Mouse (Mus musculus) neural tube, embryonic 12.5 days (tissue): Measurements from ENCODE around the gene Gm20388. TPM values are rescaled to one million over a fixed set of nuclear protein-coding genes. Genes with fewer than 3 reads are reported as not detected.
"Not testable (repeated sequence)": the region's sequence is repeated elsewhere in the genome, so short reads cannot be mapped to it uniquely, and the experiment has no call there.

Source experiments
- ATAC-seq: fragments of 200-750 bp; cut with Nextera tagmentation; 2 replicates; pipeline ENCODE4 v1.8.0; 2017; ENCODE audit warnings: low read depth, mild to moderate bottlenecking, moderate TSS enrichment, moderate library complexity; ENCODE audit not compliant: low FRiP score
- H3K27ac ChIP-seq: fragments of 300-500 bp; sonication (generic); 2 replicates; pipeline ENCODE4 v1.5.1; 2016
- H3K27me3 ChIP-seq: fragments of 300-500 bp; sonication (generic); replicated peaks from 2 replicates; pipeline ENCODE4 v1.6.1; 2016; ENCODE audit warnings: mild to moderate bottlenecking
- H3K36me3 ChIP-seq: fragments of 300-500 bp; sonication (generic); 2 replicates; pipeline ENCODE4 v1.6.1; 2016; ENCODE audit warnings: mild to moderate bottlenecking
- H3K4me1 ChIP-seq: fragments of 300-500 bp; sonication (generic); 2 replicates; pipeline ENCODE4 v1.6.1; 2016
- H3K4me2 ChIP-seq: fragments of 300-500 bp; sonication (generic); replicated peaks from 2 replicates; pipeline ENCODE4 v1.6.1; 2016; ENCODE audit warnings: mild to moderate bottlenecking
- H3K4me3 ChIP-seq: fragments of 300-500 bp; sonication (generic); 2 replicates; pipeline ENCODE4 v1.5.1; 2016
- H3K9ac ChIP-seq: fragments of 300-500 bp; sonication (generic); 2 replicates; pipeline ENCODE4 v1.6.1; 2016; ENCODE audit warnings: mild to moderate bottlenecking
- H3K9me3 ChIP-seq: fragments of 300-500 bp; sonication (generic); 2 replicates; pipeline ENCODE4 v1.6.1; 2016; ENCODE audit warnings: mild to moderate bottlenecking
- WGBS: fragments of 180-500 bp; shearing (Covaris S2); methylation state at CpG from one replicate; pipeline ENCODE4 v1.1.7; 2016; 5-methylcytosine and 5-hydroxymethylcytosine counted together
- polyA plus RNA-seq: library from polyadenylated mRNA; unstranded; fragments of >200 nt; fragmentation: Nextera tagmentation; extraction: Ambion mirVana; gene quantifications from 2 replicates; pipeline ENCODE4 v1.2.1, GENCODE M21; 2016

Gene Gm20388
- polyA plus RNA-seq, 1 experiment from 2014 or later, result not detected

DNA sequence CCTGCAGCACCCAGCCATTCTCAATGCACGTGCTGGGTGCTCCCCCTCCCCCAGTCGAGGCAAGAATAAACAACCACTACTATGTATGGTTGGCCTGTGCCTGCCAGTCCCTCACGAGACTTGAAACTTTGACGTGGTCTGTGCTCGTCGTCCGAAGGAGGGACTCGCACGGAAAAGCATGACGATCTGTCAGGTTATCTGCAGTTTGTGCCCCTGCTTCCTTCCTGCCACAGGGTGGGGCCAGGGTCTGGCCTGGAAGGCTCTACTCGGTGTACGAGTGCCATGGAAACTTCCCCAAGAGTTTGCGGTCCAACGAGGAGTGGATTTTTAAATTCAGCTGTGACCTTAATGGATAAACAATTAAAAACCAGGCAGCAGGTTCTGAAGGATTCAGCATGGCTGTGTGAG lies 3896.4 kb downstream of the Gm20388 start:
- H3K4me3 ChIP-seq, result peak overlapping the region; percentile 76
- H3K9me3 ChIP-seq, result no peaks in the 10 kb centered on the region
- peak overlapping the region; percentile 79 for H3K4me2 ChIP-seq
- no peak overlapping the region for H3K27ac ChIP-seq
- no peaks in the 10 kb centered on the region for H3K27me3 ChIP-seq
- peaks cover 23% of the 10 kb centered on the region for H3K4me1 ChIP-seq
- H3K9ac ChIP-seq, result peak overlapping the region; percentile 75
- 12% methylated on average over 14 of the region's 14 CpGs for WGBS
- no peaks in the 10 kb centered on the region; the same call in 1 of the 2 replicates for H3K36me3 ChIP-seq
- peak; percentile 15; the same call in 1 of the 2 replicates for ATAC-seq

- Histone ChIP-seq H3K27ac (no peak overlapping the region), H3K9ac (peak overlapping the region; percentile 75; the same call in 1 of the 2 replicates), H3K9me3 (no peaks in the 10 kb centered on the region), H3K36me3 (no peaks in the 10 kb centered on the region; the same call in 1 of the 2 replicates), H3K4me3 (no peak overlapping the region), H3K4me2 (peak overlapping the region; percentile 79), H3K4me1 (peaks cover 23% of the 10 kb centered on the region), H3K27me3 (no peaks in the 10 kb centered on the region)
- 79% methylated on average over 6 of the region's 6 CpGs for WGBS
- ATAC-seq, result no peak
Measured at GRCm38 (mm10) chr8:123807852-123808573, 3897.4 kb downstream of the Gm20388 start.

DNA sequence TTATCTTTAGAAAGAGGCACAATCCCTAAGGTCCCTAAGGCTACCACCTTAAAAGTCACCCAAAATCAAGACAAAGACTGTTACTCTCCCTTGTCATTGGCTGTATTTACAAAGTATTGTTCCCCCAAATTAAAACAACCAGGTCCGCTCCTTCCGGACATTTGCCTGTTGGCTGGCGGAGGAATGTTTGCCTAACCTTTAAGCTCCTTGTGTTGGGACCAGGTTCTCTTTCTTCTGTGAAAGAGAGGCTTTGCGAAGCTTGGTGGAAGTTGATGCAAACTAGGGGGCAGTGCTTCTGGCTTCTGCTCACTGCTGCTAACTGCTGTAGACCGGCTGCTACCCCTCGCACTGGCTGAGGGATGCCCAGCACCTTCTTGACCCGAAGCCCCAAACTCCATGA lies 3898.0 kb downstream of the Gm20388 start:
- ATAC-seq, result no peak
- no peak overlapping the region for H3K9ac ChIP-seq
- H3K27me3 ChIP-seq, result no peaks in the 10 kb centered on the region
- peaks cover 23% of the 10 kb centered on the region for H3K4me1 ChIP-seq
- WGBS, result 81% methylated on average over 7 of the region's 7 CpGs
- H3K27ac ChIP-seq, result no peak overlapping the region
- no peaks in the 10 kb centered on the region for H3K9me3 ChIP-seq
- H3K4me2 ChIP-seq, result no peak overlapping the region
- H3K36me3 ChIP-seq, result no peaks in the 10 kb centered on the region; the same call in 1 of the 2 replicates
- no peak overlapping the region for H3K4me3 ChIP-seq

GRCm38 (mm10) chr8:123809342-123809741 lies 3898.7 kb downstream of the Gm20388 start:
- H3K27ac ChIP-seq, H3K9ac ChIP-seq, H3K9me3 ChIP-seq, H3K36me3 ChIP-seq, H3K27me3 ChIP-seq, H3K4me3 ChIP-seq, H3K4me2 ChIP-seq, ATAC-seq: not testable (repeated sequence)
- 90% methylated on average over 4 of the region's 4 CpGs for WGBS
- H3K4me1 ChIP-seq, result peaks cover 23% of the 10 kb centered on the region

GRCm38 (mm10) chr8:123812227-123812626 lies 3901.6 kb downstream of the Gm20388 start:
- H3K4me1 ChIP-seq, result peaks cover 7% of the 10 kb centered on the region
- H3K4me2 ChIP-seq, result no peak overlapping the region
- WGBS, result 93% methylated on average over 5 of the region's 5 CpGs
- no peak for ATAC-seq
- no peaks in the 10 kb centered on the region for H3K9me3 ChIP-seq
- H3K36me3 ChIP-seq, result peaks cover 12% of the 10 kb centered on the region
- no peak overlapping the region for H3K27ac ChIP-seq
- no peak overlapping the region for H3K4me3 ChIP-seq
- no peak overlapping the region for H3K9ac ChIP-seq
- no peaks in the 10 kb centered on the region for H3K27me3 ChIP-seq

GRCm38 (mm10) chr8:123813173-123813891 lies 3902.7 kb downstream of the Gm20388 start:
- H3K9me3 ChIP-seq, result no peaks in the 10 kb centered on the region
- no peaks in the 10 kb centered on the region for H3K4me1 ChIP-seq
- peaks cover 16% of the 10 kb centered on the region for H3K36me3 ChIP-seq
- ATAC-seq, result no peak
- 79% methylated on average over 16 of the region's 16 CpGs for WGBS
- H3K9ac ChIP-seq, result no peak overlapping the region
- no peak overlapping the region for H3K27ac ChIP-seq
- no peak overlapping the region for H3K4me3 ChIP-seq
- H3K27me3 ChIP-seq, result no peaks in the 10 kb centered on the region
- no peak overlapping the region for H3K4me2 ChIP-seq

DNA sequence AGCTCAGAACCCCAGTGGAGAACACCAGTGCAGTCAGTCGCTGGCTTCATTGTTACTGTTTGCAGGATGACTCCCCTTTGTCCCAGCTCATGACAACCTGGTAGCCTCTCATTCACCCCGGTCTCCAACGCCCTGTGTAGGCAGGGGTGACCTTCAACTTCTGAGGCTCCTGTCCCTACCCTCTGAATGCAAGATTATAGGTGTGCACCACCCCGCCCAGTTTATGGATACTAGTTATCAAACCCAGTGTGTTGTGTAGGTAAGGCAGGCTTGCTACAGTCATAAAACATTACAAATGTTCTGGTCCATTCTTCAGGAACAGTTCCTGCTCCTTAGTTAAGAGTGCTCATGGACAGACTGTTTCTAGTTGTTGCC lies 3903.2 kb downstream of the Gm20388 start:
- Histone ChIP-seq H3K4me3 (no peak overlapping the region), H3K27me3 (no peaks in the 10 kb centered on the region), H3K27ac (no peak overlapping the region), H3K4me1 (no peaks in the 10 kb centered on the region), H3K4me2 (no peak overlapping the region), H3K36me3 (peaks cover 16% of the 10 kb centered on the region), H3K9me3 (no peaks in the 10 kb centered on the region), H3K9ac (no peak overlapping the region)
- 88% methylated on average over 4 of the region's 4 CpGs for WGBS
- ATAC-seq, result no peak

DNA sequence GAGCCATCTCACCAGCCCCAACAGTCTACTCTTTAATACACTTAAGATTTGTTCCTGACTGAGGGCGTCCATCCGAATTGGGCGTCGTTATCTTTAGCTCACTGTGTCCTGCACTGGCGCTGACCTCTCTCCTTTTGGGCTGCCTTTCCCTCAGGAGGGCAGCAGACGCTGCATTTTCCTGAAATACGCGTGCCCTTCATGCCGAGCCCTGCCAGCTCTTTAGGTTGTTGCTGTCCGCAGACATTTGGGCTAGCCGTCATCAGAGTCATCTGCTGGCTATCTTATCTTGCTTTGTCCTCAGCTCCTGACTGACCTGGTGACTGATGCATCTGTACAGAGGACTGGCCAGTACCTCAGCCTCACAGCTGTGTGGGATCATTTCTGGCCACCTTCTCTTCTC lies 3904.7 kb downstream of the Gm20388 start:
- H3K4me2 ChIP-seq, result no peak overlapping the region
- no peaks in the 10 kb centered on the region for H3K9me3 ChIP-seq
- no peak for ATAC-seq
- H3K9ac ChIP-seq, result no peak overlapping the region
- 88% methylated on average over 11 of the region's 11 CpGs for WGBS
- no peak overlapping the region for H3K4me3 ChIP-seq
- no peaks in the 10 kb centered on the region for H3K27me3 ChIP-seq
- H3K4me1 ChIP-seq, result no peaks in the 10 kb centered on the region
- peaks cover 16% of the 10 kb centered on the region for H3K36me3 ChIP-seq
- no peak overlapping the region for H3K27ac ChIP-seq

DNA sequence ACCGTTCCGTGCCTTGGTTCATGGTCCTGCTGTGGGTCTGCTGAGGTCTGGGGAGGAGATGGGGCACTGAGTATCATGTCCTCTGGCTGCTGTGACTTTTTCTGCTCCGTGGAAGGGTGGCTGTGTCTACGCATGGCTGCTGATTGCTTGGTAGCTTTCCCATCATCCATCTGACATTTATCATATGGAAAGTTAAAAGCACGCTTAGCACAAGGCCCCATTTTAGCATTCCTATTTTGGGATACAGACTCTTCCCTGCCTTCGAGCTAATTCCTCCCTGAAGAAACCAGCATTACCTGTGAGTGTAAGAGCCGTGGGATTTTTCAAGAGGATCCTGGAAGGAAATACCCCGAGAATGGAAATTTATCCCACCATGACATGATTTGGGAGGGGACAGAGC lies 3906.3 kb downstream of the Gm20388 start:
- no peak for ATAC-seq
- Histone ChIP-seq H3K36me3 (peaks cover 16% of the 10 kb centered on the region), H3K9ac (no peak overlapping the region), H3K4me3 (no peak overlapping the region), H3K9me3 (no peaks in the 10 kb centered on the region), H3K4me1 (no peaks in the 10 kb centered on the region), H3K4me2 (no peak overlapping the region), H3K27me3 (no peaks in the 10 kb centered on the region), H3K27ac (no peak overlapping the region)
- WGBS, result 89% methylated on average over 8 of the region's 8 CpGs

GRCm38 (mm10) chr8:123817747-123818146 lies 3907.1 kb downstream of the Gm20388 start:
- H3K4me3 ChIP-seq, result no peak overlapping the region
- no peaks in the 10 kb centered on the region; the same call in 1 of the 2 replicates for H3K9me3 ChIP-seq
- no peak overlapping the region for H3K27ac ChIP-seq
- no peaks in the 10 kb centered on the region for H3K27me3 ChIP-seq
- no peaks in the 10 kb centered on the region for H3K4me1 ChIP-seq
- ATAC-seq, result no peak
- H3K36me3 ChIP-seq, result peaks cover 17% of the 10 kb centered on the region
- WGBS, result 92% methylated on average over 11 of the region's 11 CpGs
- H3K4me2 ChIP-seq, result no peak overlapping the region
- H3K9ac ChIP-seq, result no peak overlapping the region

DNA sequence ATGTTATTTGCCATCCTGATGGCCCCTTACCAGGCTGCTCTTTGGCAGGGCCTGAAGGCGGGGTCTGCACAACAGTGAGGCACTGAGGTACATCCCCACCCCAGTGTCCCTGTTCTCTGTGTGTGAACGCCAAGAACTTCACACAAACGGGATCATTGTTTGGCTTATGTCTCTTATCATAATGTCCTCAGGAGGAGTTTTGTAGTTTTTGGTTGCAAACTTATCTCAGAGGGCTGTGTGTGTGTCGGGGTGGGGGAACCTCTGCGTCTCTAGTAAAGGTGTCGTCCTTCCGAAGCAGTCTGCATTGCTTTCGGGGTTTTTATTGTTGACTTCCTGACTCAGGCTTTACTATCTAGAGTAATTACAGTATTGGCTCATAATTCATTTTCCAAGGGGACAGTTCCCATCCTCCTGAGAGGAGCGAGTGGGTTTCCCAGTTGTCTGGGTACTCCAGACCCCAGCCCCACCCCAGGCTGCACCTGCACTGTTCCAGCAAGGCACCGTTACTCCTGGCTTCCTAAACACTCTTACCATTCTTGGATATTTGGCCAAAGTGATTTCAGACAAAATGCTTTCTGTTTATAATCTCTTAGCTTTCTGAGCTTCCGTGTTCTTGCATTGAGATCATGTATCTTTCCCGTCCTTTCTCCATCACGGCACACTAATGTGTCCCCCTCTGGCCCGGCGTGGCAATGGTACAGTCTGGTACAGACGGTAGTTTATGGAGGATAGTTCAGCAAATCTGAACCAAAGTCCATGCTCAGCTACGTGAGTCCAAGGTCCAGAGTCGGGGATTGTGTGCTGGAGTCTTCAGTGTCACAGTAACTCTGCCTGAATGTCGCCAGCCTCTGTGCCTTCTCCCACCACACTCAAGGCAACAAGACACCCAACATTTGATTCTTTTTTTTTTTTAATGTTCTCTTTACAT lies 3909.3 kb downstream of the Gm20388 start:
- Histone ChIP-seq H3K9ac (no peak overlapping the region), H3K4me3 (no peak overlapping the region), H3K27ac (no peak overlapping the region), H3K36me3 (peaks cover 36% of the 10 kb centered on the region), H3K9me3 (peaks cover 4% of the 10 kb centered on the region; the same call in 1 of the 2 replicates), H3K4me1 (no peaks in the 10 kb centered on the region), H3K27me3 (no peaks in the 10 kb centered on the region), H3K4me2 (no peak overlapping the region)
- WGBS, result 92% methylated on average over 19 of the region's 19 CpGs
- ATAC-seq, result no peak

- H3K9me3 ChIP-seq, result peaks cover 4% of the 10 kb centered on the region; the same call in 1 of the 2 replicates
- no peak overlapping the region for H3K4me2 ChIP-seq
- H3K27ac ChIP-seq, result no peak overlapping the region
- H3K4me1 ChIP-seq, result no peaks in the 10 kb centered on the region
- WGBS, result 97% methylated on average over 6 of the region's 6 CpGs
- H3K9ac ChIP-seq, result no peak overlapping the region
- peaks cover 37% of the 10 kb centered on the region for H3K36me3 ChIP-seq
- H3K27me3 ChIP-seq, result no peaks in the 10 kb centered on the region
- no peak for ATAC-seq
- H3K4me3 ChIP-seq, result no peak overlapping the region
Measured at GRCm38 (mm10) chr8:123820780-123821179, 3910.1 kb downstream of the Gm20388 start.
